Mouse (Mus musculus) C2C12 (cell line): ENCODE measurements around the gene Unc13d. TPM values are rescaled to one million over a fixed set of nuclear protein-coding genes. Genes with fewer than 3 reads are reported as not detected.
"Not testable (repeated sequence)": the region's sequence is repeated elsewhere in the genome, so short reads cannot be mapped to it uniquely, and the experiment has no call there.

Source experiments
- H3K27me3 ChIP-seq: one replicate; pipeline ENCODE4 v1.6.1; 2011; ENCODE audit not compliant: control insufficient read depth, insufficient read depth, insufficient read length
- H3K36me3 ChIP-seq: one replicate; pipeline ENCODE4 v1.6.1; 2011; ENCODE audit not compliant: control insufficient read depth, insufficient read depth
- H3K4me3 ChIP-seq: one replicate; pipeline ENCODE4 v1.5.1; 2011; ENCODE audit warnings: mild to moderate bottlenecking, control low read depth; ENCODE audit not compliant: poor library complexity, insufficient read depth, severe bottlenecking
- H3K79me2 ChIP-seq: one replicate; pipeline ENCODE4 v1.6.1; 2011; ENCODE audit not compliant: control insufficient read depth, insufficient read depth
- H3K79me3 ChIP-seq: one replicate; pipeline ENCODE4 v1.6.1; 2011; ENCODE audit warnings: low read depth, control low read depth
- H3ac ChIP-seq: one replicate; pipeline ENCODE3; 2011; ENCODE audit warnings: low read depth; ENCODE audit not compliant: control insufficient read depth, insufficient read length
- CEBPB ChIP-seq: IDR thresholded peaks from one replicate; pipeline ENCODE4 v1.6.1; 2011; ENCODE audit warnings: low read depth, mild to moderate bottlenecking, control low read depth, moderate library complexity
- CTCF ChIP-seq: IDR thresholded peaks from one replicate; pipeline ENCODE4 v1.5.1; 2011; ENCODE audit not compliant: control insufficient read depth, insufficient read depth, insufficient read length
- FOSL1 ChIP-seq: IDR thresholded peaks from one replicate; pipeline ENCODE4 v1.8.0; 2011; ENCODE audit warnings: mild to moderate bottlenecking, low read length; ENCODE audit not compliant: poor library complexity, insufficient read depth, severe bottlenecking
- MAX ChIP-seq: IDR thresholded peaks from one replicate; pipeline ENCODE4 v1.6.1; 2011; ENCODE audit warnings: mild to moderate bottlenecking, control low read depth
- MYOD1 ChIP-seq: IDR thresholded peaks from one replicate; pipeline ENCODE4 v1.6.1; 2011; ENCODE audit warnings: low read depth; ENCODE audit not compliant: control insufficient read depth, insufficient read length
- MYOG ChIP-seq: IDR thresholded peaks from one replicate; pipeline ENCODE4 v1.6.1; 2011; ENCODE audit not compliant: control insufficient read depth, insufficient read length; ENCODE audit errors: extremely low read depth
- USF1 ChIP-seq: IDR thresholded peaks from one replicate; pipeline ENCODE4 v1.6.1; 2011; ENCODE audit warnings: low read depth, mild to moderate bottlenecking, control low read depth, moderate library complexity
- long read RNA-seq, 2 experiments: library from polyadenylated mRNA; unstranded; transcript quantifications; one replicate each; pipeline ENCODE4 v2.0.0; 2019 to 2020
- polyA plus RNA-seq: library from polyadenylated mRNA; unstranded; fragments of >200 nt; fragmentation: generic; extraction: Trizol; gene quantifications from one replicate; pipeline ENCODE4 v1.2.1, GENCODE M21; 2012; ENCODE audit warnings: missing spikeins

Unc13d gene
- polyA plus RNA-seq = 0.43 TPM
- long read RNA-seq, experiment 1, partial matches to known transcripts = 2 of 2 reads
- long read RNA-seq, experiment 1, other reads (novel, unspliced or antisense) = 0 of 2 reads
- long read RNA-seq, experiment 2, full-length matches to known transcripts = 1 of 4 reads
- long read RNA-seq, experiment 2, partial matches to known transcripts = 3 of 4 reads
- long read RNA-seq, experiment 2, other reads (novel, unspliced or antisense) = 0 of 4 reads

- peaks cover 36% of the 10 kb centered on the region for H3K36me3 ChIP-seq
- H3K79me3 ChIP-seq = no peaks in the 10 kb centered on the region
- no peaks in the 10 kb centered on the region for H3K27me3 ChIP-seq
- no peaks in the 10 kb centered on the region for H3K79me2 ChIP-seq
- H3K4me3 ChIP-seq = no peak within 1 kb of the TSS
- no peak within 1 kb of the TSS for H3ac ChIP-seq
- TF ChIP-seq FOSL1 = no peak
- no peak for TF ChIP-seq MYOG
- TF ChIP-seq MYOD1 = no peak
- no peak for TF ChIP-seq CEBPB
- TF ChIP-seq MAX = no peak
- TF ChIP-seq USF1 = no peak
- no peak for TF ChIP-seq CTCF
These were observed at the start of gene Unc13d for GRCm38 (mm10) chr11:116077446-116078204. Gene Unc13d, minus strand, starts transcription at chr11:116077961.

- Histone ChIP-seq H3K4me3 (no peak overlapping the region), H3K27me3 (no peaks in the 10 kb centered on the region), H3ac (no peak overlapping the region), H3K79me2 (peaks cover 18% of the 10 kb centered on the region), H3K36me3 (peaks cover 29% of the 10 kb centered on the region), H3K79me3 (no peaks in the 10 kb centered on the region)
- no peak for TF ChIP-seq MYOD1
- no peak for TF ChIP-seq USF1
- no peak for TF ChIP-seq CTCF
- TF ChIP-seq MYOG = no peak
- no peak for TF ChIP-seq CEBPB
- TF ChIP-seq FOSL1 = no peak
- TF ChIP-seq MAX = no peak
These were observed 48.5 kb upstream of the Unc13d start for GRCm38 (mm10) chr11:116126261-116126660.

- H3K79me2 ChIP-seq, H3K79me3 ChIP-seq, H3ac ChIP-seq, H3K4me3 ChIP-seq, H3K27me3 ChIP-seq: not testable (repeated sequence)
- peaks cover 27% of the 10 kb centered on the region for H3K36me3 ChIP-seq
These were observed 44.0 kb upstream of the Unc13d start for GRCm38 (mm10) chr11:116121731-116122245.

GRCm38 (mm10) chr11:116117819-116118218 lies 40.1 kb upstream of the Unc13d start:
- TF ChIP-seq USF1 = no peak
- TF ChIP-seq CTCF = no peak
- no peak for TF ChIP-seq CEBPB
- no peak for TF ChIP-seq MYOD1
- TF ChIP-seq MYOG = no peak
- H3K79me2 ChIP-seq = no peaks in the 10 kb centered on the region

GRCm38 (mm10) chr11:116117241-116117640 lies 39.5 kb upstream of the Unc13d start:
- Histone ChIP-seq H3K79me3 (no peaks in the 10 kb centered on the region), H3K79me2 (no peaks in the 10 kb centered on the region), H3K36me3 (no peaks in the 10 kb centered on the region), H3K4me3 (no peak overlapping the region), H3K27me3 (no peaks in the 10 kb centered on the region), H3ac (no peak overlapping the region)
- TF ChIP-seq USF1 (no peak), MAX (no peak), CEBPB (no peak), MYOD1 (no peak), CTCF (no peak), FOSL1 (no peak), MYOG (no peak)

More at GRCm38 (mm10) chr11:116117819-116118218, 40.1 kb upstream of the Unc13d start:
- Histone ChIP-seq H3K79me3 (no peaks in the 10 kb centered on the region), H3ac (no peak overlapping the region), H3K27me3 (no peaks in the 10 kb centered on the region), H3K36me3 (peaks cover 5% of the 10 kb centered on the region), H3K4me3 (no peak overlapping the region)

GRCm38 (mm10) chr11:116111611-116112203 lies 33.9 kb upstream of the Unc13d start:
- no peak for TF ChIP-seq USF1
- no peak for TF ChIP-seq MYOG
- TF ChIP-seq MYOD1 = no peak
- TF ChIP-seq MAX = no peak
- no peak for TF ChIP-seq CEBPB
- no peak for TF ChIP-seq FOSL1
- TF ChIP-seq CTCF = no peak
- peaks cover 9% of the 10 kb centered on the region for H3K79me3 ChIP-seq
- no peak overlapping the region for H3K4me3 ChIP-seq
- no peak overlapping the region for H3ac ChIP-seq
- no peaks in the 10 kb centered on the region for H3K27me3 ChIP-seq
- H3K79me2 ChIP-seq = peaks cover 33% of the 10 kb centered on the region
- H3K36me3 ChIP-seq = peaks cover 13% of the 10 kb centered on the region
